Mouse (Mus musculus): ENCODE data around the gene Prss22.
"Not testable (repeated sequence)": the region's sequence is repeated elsewhere in the genome, so short reads cannot be mapped to it uniquely, and the experiment has no call there.

The Prss22 gene

DNA sequence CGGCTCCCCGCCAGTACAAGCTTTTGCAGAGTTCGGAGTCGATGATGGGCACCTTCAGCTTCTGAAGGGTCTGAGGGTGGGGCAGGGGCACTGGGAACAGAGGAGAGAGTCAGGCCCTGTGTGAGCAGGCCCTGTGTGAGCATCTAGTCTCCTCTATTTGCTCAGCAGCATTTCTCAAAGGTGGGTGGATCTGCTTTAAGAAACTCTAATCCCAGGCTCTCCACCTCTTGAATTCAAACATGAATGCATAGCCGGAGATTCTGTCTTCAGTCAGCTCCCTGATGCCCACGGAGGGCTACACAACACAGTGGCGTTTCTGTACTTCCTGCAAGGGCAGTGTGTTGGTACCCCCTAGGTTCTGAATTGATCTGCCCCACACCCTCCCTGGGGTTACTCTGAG, 3.2 kb downstream of the Prss22 start:
- no peak for DNase-seq

DNA sequence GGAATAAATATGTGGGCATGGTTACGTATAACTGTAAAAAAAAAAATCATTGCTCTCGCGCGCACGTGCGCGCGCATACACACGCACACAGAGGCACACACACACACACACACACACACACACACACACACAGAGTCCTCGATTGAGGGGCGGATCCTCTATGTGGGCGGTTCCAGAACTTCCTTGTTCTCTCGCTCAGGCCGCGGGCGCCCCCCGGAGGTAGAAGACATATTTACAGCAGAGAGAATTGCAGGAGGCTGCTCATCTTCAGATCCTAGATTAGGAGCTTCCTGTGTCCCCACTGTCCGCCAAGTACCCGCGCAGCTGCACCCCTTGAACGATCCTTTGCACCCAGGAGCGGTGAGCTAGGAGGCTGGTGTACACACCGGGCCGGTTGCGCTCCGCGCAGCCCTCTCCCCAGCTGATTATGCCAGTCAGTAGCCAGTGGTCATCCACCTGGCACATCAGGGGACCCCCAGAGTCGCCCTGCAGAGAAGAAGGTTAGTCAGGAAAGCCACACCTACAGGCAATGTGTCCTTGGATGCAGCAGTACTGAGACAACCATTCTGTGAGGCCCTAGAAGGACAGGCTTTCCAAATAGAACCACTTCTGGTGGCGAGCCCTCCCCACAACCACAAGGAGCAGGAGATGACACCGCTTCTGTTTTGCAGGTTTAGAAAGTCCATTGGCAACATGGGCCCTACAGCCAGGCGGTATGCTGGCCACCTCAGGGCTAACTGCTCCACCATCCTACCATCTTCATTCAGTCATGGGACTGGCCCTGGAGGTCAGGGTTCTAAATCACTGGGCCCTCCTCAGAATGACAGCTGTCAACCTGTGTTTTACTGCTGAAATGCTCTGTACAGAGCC, 4.1 kb downstream of the Prss22 start:
- DNase-seq = peak; percentile 97 to 98

- peak; percentile 48 to 74 for DNase-seq
Measured at GRCm38 (mm10) chr17:23992789-23993553, 4.9 kb downstream of the Prss22 start.

DNA sequence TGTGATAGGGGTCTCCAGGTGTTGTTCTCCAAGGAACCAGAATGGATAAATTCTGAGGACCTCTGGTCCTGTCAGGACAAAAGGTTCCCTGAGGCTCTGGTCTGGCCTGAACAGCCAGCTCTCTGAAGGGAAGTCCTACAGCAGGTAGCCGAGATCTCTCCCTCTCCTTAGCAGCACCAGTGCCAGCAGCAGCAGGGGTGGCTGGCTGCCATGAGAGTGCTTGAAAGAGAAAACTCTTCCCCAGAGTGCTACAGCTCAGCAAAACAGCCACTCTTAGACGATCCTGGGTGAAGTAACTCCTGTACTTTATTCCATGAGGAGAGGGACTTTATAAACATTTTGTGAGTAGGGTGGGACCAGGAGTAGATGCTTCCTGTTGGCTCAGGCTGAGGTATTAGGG, 8.1 kb downstream of the Prss22 start:
- no peak for DNase-seq

- DNase-seq = no peak
Measured at GRCm38 (mm10) chr17:23984989-23985388, 12.9 kb downstream of the Prss22 start.

- DNase-seq = no peak
Measured at GRCm38 (mm10) chr17:23982912-23983311, 15.0 kb downstream of the Prss22 start.

DNA sequence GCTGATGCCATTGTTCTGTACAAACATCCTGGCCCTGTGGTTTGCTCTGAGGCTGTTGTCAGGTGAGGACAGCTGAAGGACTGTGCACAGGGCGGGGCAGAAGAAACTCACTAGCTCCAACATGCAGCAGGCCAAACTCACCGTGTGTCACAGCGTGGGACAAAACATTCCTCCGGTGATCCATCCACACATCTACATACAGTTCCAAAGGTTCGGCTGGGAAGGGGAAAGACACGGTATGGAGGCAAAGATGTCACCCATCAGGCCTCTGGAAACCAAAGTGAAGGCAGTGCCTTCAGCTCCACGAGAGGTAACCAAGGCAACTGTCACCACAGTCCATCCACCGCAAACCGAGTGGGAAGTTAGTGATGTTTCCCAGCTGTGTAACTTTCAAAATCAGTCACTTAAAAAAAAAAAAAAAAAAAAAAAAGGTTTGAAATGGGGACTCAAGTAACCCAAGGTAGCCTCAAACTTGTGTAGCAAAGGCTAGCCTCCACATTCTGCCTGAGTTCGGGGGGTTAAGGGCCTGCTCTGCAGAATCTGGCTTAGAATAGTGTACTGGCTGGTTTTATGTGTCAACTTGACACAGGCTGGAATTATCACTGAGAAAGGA, 17.5 kb downstream of the Prss22 start, which contains the start of gene Prss30:
TSS of gene Prss30 (minus strand) at position 270 of the 613 bp plus-strand sequence.
- no peak for DNase-seq

DNA sequence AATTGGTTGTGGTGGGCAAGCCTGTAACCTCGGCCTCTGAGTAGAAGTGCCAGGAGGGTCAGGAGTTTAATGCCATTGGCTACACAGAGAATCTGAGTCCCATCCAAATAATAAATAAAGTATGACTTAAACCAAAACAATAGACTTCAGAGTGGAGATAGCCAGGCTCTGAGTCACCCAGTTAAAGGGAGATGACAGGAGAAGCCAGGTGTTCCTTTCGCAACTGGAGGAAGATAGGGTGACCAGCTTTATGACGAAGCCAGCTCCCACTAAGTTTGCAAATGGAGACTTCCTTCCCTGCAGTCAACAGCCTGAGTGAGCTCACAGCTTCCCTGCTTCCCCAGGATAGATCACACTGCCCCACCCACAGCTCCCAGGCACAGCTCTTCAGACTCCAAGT, 18.4 kb downstream of the Prss22 start:
- DNase-seq = no peak

DNA sequence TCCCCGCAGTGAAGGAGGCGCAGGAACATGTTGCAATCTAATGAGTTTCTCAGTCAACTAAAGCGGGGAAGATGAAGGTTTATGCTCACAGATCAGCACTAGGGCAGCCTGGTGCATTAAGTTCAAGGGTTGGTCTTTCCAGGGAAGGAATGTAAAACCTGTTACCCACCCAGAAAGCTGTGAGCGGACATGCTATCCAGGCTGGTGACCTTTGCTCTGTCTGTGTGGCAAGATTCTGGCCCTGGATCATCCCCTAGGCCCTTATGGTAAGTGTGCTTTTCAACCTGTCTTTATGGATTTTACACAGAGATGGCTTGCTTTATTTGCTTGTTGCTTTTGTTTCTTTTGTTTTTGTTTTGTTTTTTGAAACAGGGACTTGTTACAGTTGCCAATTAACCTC, 21.2 kb downstream of the Prss22 start:
- DNase-seq = peak in 1 of 2 experiments; percentile 35

- DNase-seq = no peak
Measured at GRCm38 (mm10) chr17:23971315-23971714, 26.6 kb downstream of the Prss22 start.

GRCm38 (mm10) chr17:23969231-23969630, 28.7 kb downstream of the Prss22 start:
- peak; percentile 92 for DNase-seq

DNA sequence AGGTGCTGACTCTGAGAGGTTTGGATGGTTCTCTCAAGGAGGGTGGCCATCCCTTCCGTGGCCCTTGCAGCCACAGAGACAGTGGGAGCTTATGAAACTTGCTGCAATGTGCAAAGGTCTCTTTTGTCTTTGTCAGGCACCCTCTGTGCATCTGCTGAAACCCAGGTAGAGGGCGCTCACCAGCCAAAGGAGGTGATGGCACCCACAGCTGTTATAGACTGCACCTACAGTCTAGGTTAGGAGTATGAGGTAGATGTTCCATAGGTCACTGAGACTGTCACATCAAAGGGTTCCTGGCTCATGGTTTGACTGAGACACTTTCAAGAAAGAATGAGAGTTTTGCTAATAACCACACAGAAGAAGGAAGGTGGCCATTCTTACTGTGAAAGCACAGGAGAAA, 29.1 kb downstream of the Prss22 start:
- DNase-seq = peak in 1 of 2 experiments; percentile 59

GRCm38 (mm10) chr17:23966658-23967401, 31.1 kb downstream of the Prss22 start:
- DNase-seq = peak in 1 of 2 experiments; percentile 34

- DNase-seq = no peak
Measured at GRCm38 (mm10) chr17:23965805-23966425, 32.0 kb downstream of the Prss22 start.

GRCm38 (mm10) chr17:23961573-23962122, 36.3 kb downstream of the Prss22 start:
- DNase-seq = no peak

GRCm38 (mm10) chr17:23960084-23960738, 37.7 kb downstream of the Prss22 start:
- DNase-seq = peak; percentile 83 to 88

DNA sequence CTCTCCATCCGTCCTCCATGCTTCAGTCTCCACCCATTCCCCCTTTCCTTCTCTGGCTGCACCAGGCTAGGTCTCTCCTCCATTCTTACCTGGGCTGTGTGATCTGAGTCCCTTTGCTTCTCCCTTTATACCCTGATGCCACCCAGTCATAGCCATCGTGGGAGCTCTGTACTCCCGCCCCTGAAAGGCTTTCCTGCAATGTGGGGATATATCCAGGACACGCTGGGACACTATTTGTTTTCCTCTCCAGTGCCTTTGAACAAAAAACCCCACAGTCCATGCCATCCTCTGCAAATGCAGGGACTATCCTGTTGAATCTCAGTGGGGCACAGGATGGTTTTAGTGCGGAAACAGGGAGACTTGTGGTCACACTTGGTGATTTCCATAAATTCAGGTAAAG, 42.7 kb downstream of the Prss22 start, which contains the start of gene Sbpl:
TSS of gene Sbpl (minus strand) at position 101 of the 400 bp plus-strand sequence.
- no peak for DNase-seq

GRCm38 (mm10) chr17:23950828-23951227, 47.1 kb downstream of the Prss22 start:
- not testable (repeated sequence) for DNase-seq

GRCm38 (mm10) chr17:23949068-23949467, 48.8 kb downstream of the Prss22 start:
- no peak for DNase-seq

GRCm38 (mm10) chr17:23947486-23947885, 50.4 kb downstream of the Prss22 start:
- DNase-seq = not testable (repeated sequence)
